Mouse (Mus musculus) embryonic facial prominence, embryonic 10.5 days (tissue): ENCODE measurements at regions not wholly inside any gene's neighbourhood (a gene's known extent, or its start where the extent isn't known, plus 50 kb on each side); places are given as distances from the start of the nearest gene placed in this dataset.

Experiments used
- DNase-seq: peaks from one replicate; pipeline ENCODE4 v3.0.0-alpha.2; 2017; ENCODE audit warnings: low spot score
- H3K27ac ChIP-seq: fragments of 300-500 bp; sonication (generic); replicated peaks from 2 replicates; pipeline ENCODE4 v1.5.1; 2016; ENCODE audit warnings: mild to moderate bottlenecking
- H3K27me3 ChIP-seq: fragments of 300-500 bp; sonication (generic); replicated peaks from 2 replicates; pipeline ENCODE4 v1.6.1; 2016; ENCODE audit warnings: low read depth, mild to moderate bottlenecking; ENCODE audit not compliant: poor library complexity, severe bottlenecking
- H3K36me3 ChIP-seq: fragments of 300-500 bp; sonication (generic); replicated peaks from 2 replicates; pipeline ENCODE4 v1.6.1; 2016; ENCODE audit warnings: mild to moderate bottlenecking, moderate library complexity
- H3K4me1 ChIP-seq: fragments of 300-500 bp; sonication (generic); 2 replicates; pipeline ENCODE4 v1.6.1; 2016
- H3K4me3 ChIP-seq: fragments of 300-500 bp; sonication (generic); 2 replicates; pipeline ENCODE4 v1.5.1; 2016; ENCODE audit warnings: mild to moderate bottlenecking, moderate library complexity
- H3K9me3 ChIP-seq: fragments of 300-500 bp; sonication (generic); 2 replicates; pipeline ENCODE4 v1.6.1; 2016; ENCODE audit warnings: mild to moderate bottlenecking
- WGBS: fragments of 180-500 bp; shearing (Covaris S2); methylation state at CpG from one replicate; pipeline ENCODE4 v1.1.7; 2016; 5-methylcytosine and 5-hydroxymethylcytosine counted together

DNA sequence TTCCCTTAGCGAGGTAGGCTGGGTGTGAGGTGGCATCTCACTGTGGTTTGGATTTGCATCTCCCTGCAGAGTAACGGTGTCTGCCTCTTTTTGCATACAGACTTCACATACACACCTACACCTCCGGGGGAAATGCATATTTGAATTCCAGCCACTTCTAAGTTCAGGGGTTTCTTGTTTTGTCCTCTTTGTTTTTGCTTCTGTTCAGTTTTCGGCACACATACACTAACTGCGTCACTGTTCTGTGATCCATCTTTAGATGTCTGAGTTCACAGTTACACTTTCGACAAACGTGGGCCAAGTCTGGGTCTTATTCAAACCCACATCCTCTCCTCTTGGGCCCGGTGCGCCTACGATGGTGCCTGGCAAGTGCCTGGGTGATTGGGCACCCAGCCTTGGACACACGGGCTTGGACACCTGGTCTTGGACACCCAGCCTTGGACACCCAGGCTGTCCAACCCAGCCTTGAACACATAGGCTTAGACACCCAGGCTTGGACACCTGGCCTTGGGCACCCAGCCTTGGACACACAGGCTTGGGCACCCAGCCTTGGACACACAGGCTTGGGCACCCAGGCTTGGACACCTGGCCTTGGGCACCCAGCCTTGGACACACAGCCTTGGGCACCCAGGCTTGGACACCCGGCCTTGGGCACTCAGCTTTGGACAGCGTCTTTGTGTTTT, 51.2 kb upstream of the Smndc1 start:
- WGBS, result 84% methylated on average over 13 of the region's 13 CpGs
- DNase-seq, result no peak

DNA sequence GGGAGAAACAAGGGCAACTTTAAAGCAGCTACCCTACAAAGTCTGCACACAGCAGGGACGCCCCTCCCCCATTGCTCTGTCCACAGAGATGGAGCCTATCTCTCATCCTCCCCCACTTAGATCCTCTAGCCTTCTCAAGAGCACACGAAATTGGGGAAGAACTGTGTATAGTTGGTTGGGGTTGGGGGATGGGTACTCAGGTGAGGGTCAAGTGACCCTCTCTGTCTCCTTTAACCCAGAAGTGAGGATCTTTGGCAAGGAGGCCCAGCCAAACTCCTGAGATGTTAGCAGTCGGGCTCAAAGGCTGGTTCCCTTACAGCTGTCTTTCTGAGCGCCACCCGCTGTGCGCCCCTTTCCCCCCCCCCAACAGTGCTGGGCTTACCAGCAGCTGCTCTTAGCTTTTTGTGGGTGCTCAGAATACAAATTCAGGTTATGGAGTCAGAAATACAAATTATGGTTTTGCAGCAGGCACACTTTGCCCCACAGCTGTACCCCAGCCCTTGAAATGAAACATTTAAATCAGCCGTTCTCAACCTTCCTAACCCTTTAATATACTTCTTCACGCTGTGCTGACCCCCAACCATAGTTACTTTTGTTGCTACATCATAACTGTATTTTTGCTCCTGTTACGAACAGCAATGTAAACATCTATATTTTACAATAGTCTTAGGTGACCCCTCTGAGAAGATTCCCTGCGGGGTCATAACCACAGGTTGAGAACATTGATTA, 50.1 kb upstream of the Smndc1 start:
- no peaks in the 10 kb centered on the region for H3K9me3 ChIP-seq
- H3K4me1 ChIP-seq, result peaks cover 26% of the 10 kb centered on the region
- 39% methylated on average over 10 of the region's 10 CpGs for WGBS
- peaks cover 10% of the 10 kb centered on the region for H3K27me3 ChIP-seq
- H3K4me3 ChIP-seq, result no peak overlapping the region
- DNase-seq, result no peak
- no peak overlapping the region for H3K27ac ChIP-seq
- no peaks in the 10 kb centered on the region for H3K36me3 ChIP-seq

More for the DNA sequence above, 51.2 kb upstream of the Smndc1 start:
- peaks cover 31% of the 10 kb centered on the region for H3K4me1 ChIP-seq
- H3K9me3 ChIP-seq, result no peaks in the 10 kb centered on the region
- no peak overlapping the region for H3K27ac ChIP-seq
- H3K36me3 ChIP-seq, result no peaks in the 10 kb centered on the region
- H3K4me3 ChIP-seq, result no peak overlapping the region
- H3K27me3 ChIP-seq, result peaks cover 21% of the 10 kb centered on the region
